Mouse (Mus musculus): ENCODE measurements at regions not wholly inside any gene's neighbourhood (a gene's known extent, or its start where the extent isn't known, plus 50 kb on each side); places are given as distances from the start of the nearest gene placed in this dataset.
A peak's percentile ranks its signal among the peaks of the same experiment; 100 is the strongest.
"Not testable (repeated sequence)": the region's sequence is repeated elsewhere in the genome, so short reads cannot be mapped to it uniquely, and the experiment has no call there.

- no peak for DNase-seq (ENCODE audit: low spot score in 2 of 2)
- intact Hi-C loops (cut with DNase I) = loop anchor here (5.0 kb wide), 1 partner anchor 96 kb away; the partner anchor contains the start of gene Map3k1
Measured at GRCm38 (mm10) chr13:111903361-111903760, 94.6 kb upstream of the Map3k1 start.

DNA sequence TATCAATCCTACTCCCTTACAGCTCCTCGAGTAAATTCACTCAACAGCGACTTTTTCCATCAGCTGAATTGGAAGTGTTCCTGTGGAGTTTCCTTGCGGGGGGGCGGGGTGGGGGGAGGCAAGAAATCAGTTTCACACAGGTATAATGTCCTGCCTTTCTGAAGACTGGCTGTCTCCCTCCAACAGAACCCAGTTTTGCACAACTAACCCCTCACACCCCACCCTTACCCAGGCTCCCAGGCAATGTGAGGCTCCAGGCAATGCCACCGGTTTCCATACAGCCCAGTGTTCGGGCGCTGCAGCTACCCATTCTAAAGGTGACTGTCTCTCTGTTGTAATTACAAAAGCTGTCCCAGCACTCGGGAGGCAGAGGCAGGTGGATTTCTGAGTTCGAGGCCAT is 95.1 kb upstream of the Map3k1 start:
- intact Hi-C loops (cut with DNase I) = loop anchor here (5.0 kb wide), 1 partner anchor 97 kb away; the partner anchor contains the start of gene Map3k1
- no peak for DNase-seq (ENCODE audit: low spot score in 2 of 2)

- intact Hi-C loops (cut with DNase I) = loop anchor here (5.0 kb wide), 1 partner anchor 97 kb away; the partner anchor contains the start of gene Map3k1
- peak; percentile 83 to 97 for DNase-seq (ENCODE audit: low spot score in 2 of 2)
Measured at GRCm38 (mm10) chr13:111904616-111905212, 95.9 kb upstream of the Map3k1 start.

- DNase-seq (ENCODE audit: low spot score in 2 of 2) = no peak
- intact Hi-C loops (cut with DNase I) = no loop called here
Measured at GRCm38 (mm10) chr13:111905213-111905701, 96.5 kb upstream of the Map3k1 start.

DNA sequence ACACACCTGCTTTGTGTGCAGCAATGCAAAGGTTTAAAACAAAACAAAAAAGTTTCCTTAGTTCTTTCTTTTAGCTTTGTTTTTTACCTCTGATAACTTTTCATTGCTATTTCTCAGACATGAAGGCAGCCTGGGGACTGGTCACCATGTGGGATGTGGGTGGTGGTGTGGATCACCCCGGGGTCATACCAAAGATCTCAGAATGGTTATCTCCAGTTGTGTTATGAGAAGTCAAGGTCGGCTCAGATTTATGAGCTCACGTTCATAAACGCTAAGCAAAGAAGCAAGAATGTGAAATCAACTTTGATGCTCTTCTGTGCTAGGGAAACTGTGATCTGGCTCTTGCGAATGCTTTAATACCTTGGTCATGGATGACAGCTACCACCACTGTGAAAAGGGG is 102.3 kb upstream of the Map3k1 start:
- intact Hi-C loops (cut with DNase I) = no loop called here
- DNase-seq (ENCODE audit: low spot score in 2 of 2) = no peak

DNA sequence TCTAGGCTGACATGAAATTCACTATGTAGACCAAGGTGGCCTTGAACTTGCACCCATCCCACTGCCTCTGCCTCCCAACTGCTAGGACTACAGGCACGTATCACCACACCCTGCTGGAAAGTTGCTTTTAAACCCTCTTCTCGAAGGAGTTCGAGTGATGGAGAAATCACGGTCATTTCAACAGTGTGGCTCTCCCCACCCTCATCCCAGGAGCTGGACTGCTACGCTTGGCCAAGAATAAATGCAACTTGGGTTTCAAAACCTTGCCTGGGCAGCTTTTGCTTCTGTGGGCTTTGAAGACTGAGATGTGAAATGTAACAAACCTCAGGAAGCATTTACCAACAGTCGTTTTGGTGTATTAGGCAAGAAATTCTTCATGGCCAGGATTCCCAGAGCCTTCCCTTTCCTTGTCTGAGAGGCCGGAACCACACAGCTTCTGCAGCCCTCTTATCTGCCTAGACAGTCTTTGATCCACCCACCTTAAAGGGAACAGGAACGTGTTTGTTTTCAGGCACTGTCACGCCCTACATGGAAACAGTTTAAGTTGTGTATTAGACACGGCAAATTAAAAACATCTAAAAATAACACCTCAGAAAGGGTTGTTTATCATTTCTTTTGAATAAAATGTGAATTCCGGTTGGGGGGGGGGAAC is 103.0 kb upstream of the Map3k1 start:
- intact Hi-C loops (cut with DNase I) = no loop called here
- no peak for DNase-seq (ENCODE audit: low spot score in 2 of 2)

DNA sequence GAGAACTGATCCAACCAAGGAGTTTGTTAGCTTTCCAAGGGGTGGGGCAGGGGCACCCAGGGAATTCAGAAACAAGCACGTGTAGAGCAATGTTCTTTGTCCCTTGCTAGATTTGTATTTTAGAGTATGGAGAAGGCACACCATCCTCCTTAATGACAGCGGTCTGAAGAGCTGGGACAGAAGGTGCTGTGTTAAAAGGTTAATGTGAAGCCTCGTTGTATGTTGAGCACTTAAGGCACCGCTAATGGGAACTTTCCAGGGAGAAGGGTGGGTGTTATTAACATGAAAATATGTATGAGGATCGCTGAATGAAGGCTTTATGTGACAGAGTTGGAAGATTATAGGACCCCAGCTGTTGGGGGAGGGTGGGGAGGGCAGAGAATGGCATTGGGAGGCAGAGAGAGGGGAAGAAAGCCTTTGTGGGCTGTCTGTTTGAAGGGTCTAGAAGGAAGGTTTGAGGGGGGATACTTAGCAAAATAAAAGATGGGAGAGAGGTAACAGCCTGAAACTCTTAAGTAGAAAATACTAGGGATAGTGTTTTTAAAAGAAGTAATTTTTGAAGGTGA is 105.6 kb upstream of the Map3k1 start:
- intact Hi-C loops (cut with DNase I) = no loop called here
- no peak for DNase-seq (ENCODE audit: low spot score in 2 of 2)

DNA sequence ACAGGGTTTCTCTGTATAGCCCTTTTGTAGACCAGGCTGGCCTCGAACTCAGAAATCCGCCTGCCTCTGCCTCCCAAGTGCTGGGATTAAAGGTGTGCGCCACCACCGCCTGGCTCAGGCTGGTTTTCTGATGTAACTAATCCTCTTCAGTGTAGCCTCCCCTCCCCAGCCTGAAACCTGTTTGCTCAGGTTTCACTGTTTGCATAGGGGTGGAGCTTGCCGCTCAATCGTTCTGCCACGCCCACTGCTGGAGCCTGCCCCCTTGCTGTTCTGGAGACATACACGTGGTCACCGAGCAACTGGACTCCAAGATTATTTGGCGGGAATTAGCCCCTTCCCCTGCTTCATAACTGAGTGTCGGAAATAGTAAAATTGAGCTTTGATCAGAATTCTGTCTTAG is 110.6 kb upstream of the Map3k1 start:
- intact Hi-C loops (cut with DNase I); DNase-seq (ENCODE audit: low spot score in 2 of 2): not testable (repeated sequence)

- DNase-seq (ENCODE audit: low spot score in 2 of 2) = no peak
- intact Hi-C loops (cut with DNase I) = no loop called here
Measured at GRCm38 (mm10) chr13:111920534-111920933, 111.7 kb upstream of the Map3k1 start.

GRCm38 (mm10) chr13:111921142-111922035 is 112.6 kb upstream of the Map3k1 start:
- intact Hi-C loops (cut with DNase I) = no loop called here
- DNase-seq (ENCODE audit: low spot score in 2 of 2) = no peak

DNA sequence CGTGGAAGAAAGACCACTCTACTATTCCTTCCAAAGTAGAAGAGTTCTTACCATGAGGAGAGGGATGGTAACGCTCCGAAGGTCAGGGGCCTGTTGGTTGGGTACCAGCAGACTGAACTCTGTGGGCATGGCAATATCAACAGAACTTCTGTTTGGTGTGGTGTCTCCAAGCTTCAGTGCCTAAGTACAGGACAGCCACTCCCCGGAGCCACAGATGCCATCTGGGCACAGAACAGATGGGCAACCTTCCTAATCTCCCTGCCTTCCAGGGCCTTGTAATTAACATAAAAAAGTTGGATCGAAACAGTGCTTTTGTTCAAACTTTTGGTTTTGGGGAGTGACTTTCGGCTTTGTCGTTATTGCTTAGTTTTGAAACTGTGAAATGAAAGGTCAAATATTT is 116.6 kb upstream of the Map3k1 start:
- intact Hi-C loops (cut with DNase I) = no loop called here
- no peak for DNase-seq (ENCODE audit: low spot score in 2 of 2)

GRCm38 (mm10) chr13:111926801-111927200 is 118.0 kb upstream of the Map3k1 start:
- DNase-seq (ENCODE audit: low spot score in 2 of 2) = no peak
- intact Hi-C loops (cut with DNase I) = no loop called here

DNA sequence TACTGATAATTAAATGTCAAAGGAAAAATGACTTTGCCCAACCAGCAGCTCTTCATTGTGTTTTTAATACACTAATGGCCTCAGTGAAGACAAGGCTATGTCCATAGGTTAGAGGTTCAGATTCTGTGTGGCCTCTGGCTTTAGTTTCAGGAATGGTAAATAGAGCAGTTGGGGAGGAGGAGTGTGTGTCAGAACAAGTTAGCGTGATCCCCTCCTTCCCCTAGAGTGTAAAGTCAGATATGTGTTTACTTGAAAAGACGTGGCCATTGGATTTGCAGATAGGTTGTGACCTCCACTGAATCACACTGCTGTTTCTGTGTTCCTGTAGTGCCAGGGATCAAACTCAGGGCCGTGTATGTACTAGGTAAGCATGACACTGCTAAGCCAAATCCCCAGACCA is 118.7 kb upstream of the Map3k1 start:
- DNase-seq (ENCODE audit: low spot score in 2 of 2) = no peak
- intact Hi-C loops (cut with DNase I) = no loop called here

DNA sequence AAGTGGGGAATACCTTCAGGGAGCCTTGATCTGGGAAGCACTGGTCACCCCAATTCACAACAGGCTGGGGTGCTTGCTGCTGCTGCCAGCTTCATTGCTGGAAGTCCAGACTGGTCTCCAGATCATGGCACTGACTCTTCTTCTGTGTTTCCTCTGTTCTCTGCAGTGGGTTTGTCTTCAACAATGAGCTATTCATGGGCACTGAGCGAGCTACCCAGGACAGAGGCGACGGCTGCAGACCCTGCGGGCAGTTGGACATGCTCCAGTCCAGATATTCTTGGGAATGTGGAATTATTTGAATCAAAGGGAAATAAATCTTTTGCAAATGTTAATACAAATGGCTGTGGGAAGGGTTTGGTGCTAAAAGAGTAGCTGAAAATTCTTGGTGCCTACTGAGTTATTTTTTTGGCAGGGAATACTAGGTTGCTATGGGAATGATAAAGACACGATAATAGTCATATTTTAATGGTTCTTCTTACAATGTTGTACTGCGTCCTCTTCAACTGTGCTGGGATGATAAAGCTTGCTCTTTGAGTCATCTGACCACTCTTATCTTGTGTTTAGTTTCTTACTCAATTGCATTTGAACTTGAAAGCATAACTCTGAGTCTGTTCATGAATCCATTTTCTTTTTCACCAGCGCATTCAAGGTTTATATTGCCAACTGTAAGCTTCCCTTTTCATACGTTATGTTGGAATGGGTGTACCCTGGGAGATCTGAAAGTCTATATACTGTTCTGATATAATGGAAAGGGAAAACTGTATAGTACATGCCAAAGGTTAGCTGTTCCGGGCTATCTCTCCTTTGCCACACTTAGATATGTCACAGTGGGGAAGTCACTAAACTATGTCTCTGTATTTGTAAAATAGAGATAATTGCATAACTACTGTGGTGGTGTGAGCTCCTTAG is 120.1 kb upstream of the Map3k1 start:
- intact Hi-C loops (cut with DNase I) = no loop called here
- no peak for DNase-seq (ENCODE audit: low spot score in 2 of 2)

DNA sequence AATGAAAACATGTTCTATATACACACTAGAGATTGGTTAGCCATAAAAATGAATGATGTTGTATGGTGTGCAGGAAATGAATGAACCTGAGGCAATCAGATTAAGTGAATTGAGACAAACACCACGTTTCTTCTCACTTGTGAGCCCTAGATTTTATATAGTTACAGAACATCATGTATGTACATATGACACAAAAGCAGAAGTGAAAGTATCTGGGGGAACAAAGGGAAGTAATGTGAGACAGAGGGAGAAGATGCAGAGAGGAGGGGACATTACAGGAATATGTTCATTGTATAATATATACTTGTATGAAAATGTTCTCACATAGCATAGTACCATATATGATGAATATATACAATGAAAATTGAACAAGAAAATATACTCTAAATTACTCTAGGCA is 121.1 kb upstream of the Map3k1 start:
- intact Hi-C loops (cut with DNase I) = no loop called here
- DNase-seq (ENCODE audit: low spot score in 2 of 2) = no peak

- no peak for DNase-seq (ENCODE audit: low spot score in 2 of 2)
Measured at GRCm38 (mm10) chr13:111932464-111932863, 123.7 kb upstream of the Map3k1 start.

GRCm38 (mm10) chr13:111933526-111934240 is 124.9 kb upstream of the Map3k1 start:
- intact Hi-C loops (cut with DNase I) = no loop called here
- no peak for DNase-seq (ENCODE audit: low spot score in 2 of 2)

More at GRCm38 (mm10) chr13:111932464-111932863, 123.7 kb upstream of the Map3k1 start:
- intact Hi-C loops (cut with DNase I) = no loop called here

- intact Hi-C loops (cut with DNase I) = loop anchor here (5.0 kb wide), 1 partner anchor 68 kb away; no protein-coding TSS in a partner anchor
- DNase-seq (ENCODE audit: low spot score in 2 of 2) = no peak
Measured at GRCm38 (mm10) chr13:111935721-111936080, 126.9 kb upstream of the Map3k1 start.
